Mouse (Mus musculus) midbrain, embryonic 10.5 days (tissue): ENCODE measurements around the gene Foxd4. TPM values are rescaled to one million over a fixed set of nuclear protein-coding genes. Genes with fewer than 3 reads are reported as not detected.
"Not testable (repeated sequence)": the region's sequence is repeated elsewhere in the genome, so short reads cannot be mapped to it uniquely, and the experiment has no call there.

Experiments
- DNase-seq: peaks from one replicate; pipeline ENCODE4 v3.0.0-alpha.2; 2017; ENCODE audit warnings: low spot score
- H3K27ac ChIP-seq: fragments of 300-500 bp; sonication (generic); replicated peaks from 2 replicates; pipeline ENCODE4 v1.5.1; 2016; ENCODE audit warnings: mild to moderate bottlenecking
- H3K27me3 ChIP-seq: fragments of 300-500 bp; sonication (generic); 2 replicates; pipeline ENCODE4 v1.6.1; 2016; ENCODE audit warnings: low read depth, mild to moderate bottlenecking; ENCODE audit not compliant: poor library complexity, severe bottlenecking
- H3K36me3 ChIP-seq: fragments of 300-500 bp; sonication (generic); 2 replicates; pipeline ENCODE4 v1.6.1; 2016; ENCODE audit warnings: mild to moderate bottlenecking, moderate library complexity
- H3K4me1 ChIP-seq: fragments of 300-500 bp; sonication (generic); 2 replicates; pipeline ENCODE4 v1.6.1; 2016
- H3K4me3 ChIP-seq: fragments of 300-500 bp; sonication (generic); 2 replicates; pipeline ENCODE4 v1.5.1; 2016; ENCODE audit warnings: mild to moderate bottlenecking, moderate library complexity
- H3K9me3 ChIP-seq: fragments of 300-500 bp; sonication (generic); replicated peaks from 2 replicates; pipeline ENCODE4 v1.6.1; 2016; ENCODE audit warnings: mild to moderate bottlenecking
- WGBS: fragments of 180-500 bp; shearing (Covaris S2); methylation state at CpG from one replicate; pipeline ENCODE4 v1.1.7; 2016; 5-methylcytosine and 5-hydroxymethylcytosine counted together
- polyA plus RNA-seq: library from polyadenylated mRNA; unstranded; fragments of >200 nt; fragmentation: Nextera tagmentation; extraction: Ambion mirVana; gene quantifications from 2 replicates; pipeline ENCODE4 v1.2.1, GENCODE M21; 2016

The Foxd4 gene
- polyA plus RNA-seq, 1 experiment from 2014 or later = 1.00 TPM

DNA sequence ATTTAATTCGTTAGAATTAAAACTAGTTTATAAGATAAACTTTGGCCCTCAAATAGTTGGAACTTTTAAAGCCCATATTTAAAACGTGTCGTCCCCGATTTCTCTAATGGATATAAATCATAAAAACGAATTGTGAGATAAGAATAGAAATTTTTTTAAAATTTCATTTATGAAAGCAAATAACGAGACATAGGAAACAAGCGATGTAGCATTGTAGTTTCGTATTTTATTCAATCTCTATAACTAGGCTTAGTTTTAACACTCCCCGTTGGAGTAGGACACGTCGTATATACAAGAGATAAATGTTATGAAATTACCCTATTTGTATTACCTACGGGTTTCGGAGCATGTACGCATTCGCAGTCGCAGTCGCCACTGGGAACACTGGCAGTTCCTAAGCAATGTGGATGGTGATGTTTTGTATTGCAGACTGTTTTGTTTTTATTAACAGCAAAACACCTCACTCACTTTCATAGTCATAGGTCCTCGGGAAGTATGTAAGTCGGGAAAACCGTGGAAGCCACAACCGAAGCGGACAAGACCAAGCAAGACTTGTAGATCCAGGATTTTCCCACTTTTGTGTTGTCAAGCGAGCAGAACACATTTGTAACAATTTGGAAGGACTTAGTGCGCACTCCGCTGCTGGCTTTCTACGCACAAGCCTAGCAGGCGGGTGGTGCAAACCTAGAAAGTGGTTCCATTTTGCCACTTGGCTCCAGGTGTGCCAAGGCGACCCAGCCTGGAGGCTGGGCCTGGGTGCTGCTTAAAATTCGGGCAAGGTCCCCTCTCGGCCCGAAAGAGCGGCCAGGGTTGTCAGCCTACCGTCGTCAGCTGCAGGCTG, 2.0 kb downstream of the Foxd4 start:
- DNase-seq = peak; percentile 59
- 3% methylated on average over 34 of the region's 34 CpGs for WGBS
- peak overlapping the region; percentile 77; the same call in 1 of the 2 replicates for H3K27ac ChIP-seq
- peaks cover 49% of the 10 kb centered on the region for H3K4me1 ChIP-seq
- H3K36me3 ChIP-seq = no peaks in the 10 kb centered on the region
- H3K4me3 ChIP-seq = peak overlapping the region; percentile 64
- H3K9me3 ChIP-seq = no peaks in the 10 kb centered on the region
- peaks cover 96% of the 10 kb centered on the region for H3K27me3 ChIP-seq

DNA sequence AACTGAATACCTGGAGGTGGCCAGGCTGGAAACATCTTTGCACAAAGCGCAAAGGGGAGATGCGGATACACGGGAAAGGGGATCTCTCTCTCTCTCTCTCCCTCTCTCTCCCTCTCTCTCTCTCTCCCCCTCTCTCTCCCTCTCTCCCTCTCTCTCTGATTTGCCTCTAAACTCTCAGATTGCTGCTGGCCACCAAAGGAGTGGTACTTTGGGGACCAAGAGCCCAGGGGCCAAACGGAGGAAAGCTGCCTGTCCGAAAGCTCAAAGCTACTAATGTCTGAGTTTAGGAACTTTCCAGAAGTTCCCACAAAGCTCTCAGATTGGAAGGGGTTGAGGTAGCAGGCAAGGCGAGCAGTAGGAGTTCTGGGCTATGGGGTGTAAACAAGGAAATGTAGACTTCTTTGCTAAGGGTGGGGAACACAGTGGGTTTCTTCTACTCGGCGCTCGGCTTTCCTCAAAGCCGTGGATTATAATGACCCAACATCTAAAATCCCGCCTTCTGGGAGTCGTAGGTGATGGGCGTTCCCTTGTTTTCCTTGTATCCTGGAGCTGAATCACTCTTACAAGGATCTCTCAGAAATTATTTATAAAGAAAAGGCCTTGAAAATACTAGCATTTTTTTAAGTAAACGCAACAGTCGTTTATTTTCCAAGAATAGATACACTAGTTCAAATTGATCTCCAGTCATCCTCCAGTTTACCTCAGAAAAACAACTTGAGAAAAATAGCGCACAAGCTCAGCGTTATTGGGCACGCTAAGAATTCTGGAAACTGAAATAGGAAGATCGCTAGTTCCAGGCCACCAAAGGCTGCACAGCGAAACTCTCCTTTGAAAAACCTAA, 2.9 kb downstream of the Foxd4 start:
- peak overlapping the region; percentile 44 for H3K4me3 ChIP-seq

DNA sequence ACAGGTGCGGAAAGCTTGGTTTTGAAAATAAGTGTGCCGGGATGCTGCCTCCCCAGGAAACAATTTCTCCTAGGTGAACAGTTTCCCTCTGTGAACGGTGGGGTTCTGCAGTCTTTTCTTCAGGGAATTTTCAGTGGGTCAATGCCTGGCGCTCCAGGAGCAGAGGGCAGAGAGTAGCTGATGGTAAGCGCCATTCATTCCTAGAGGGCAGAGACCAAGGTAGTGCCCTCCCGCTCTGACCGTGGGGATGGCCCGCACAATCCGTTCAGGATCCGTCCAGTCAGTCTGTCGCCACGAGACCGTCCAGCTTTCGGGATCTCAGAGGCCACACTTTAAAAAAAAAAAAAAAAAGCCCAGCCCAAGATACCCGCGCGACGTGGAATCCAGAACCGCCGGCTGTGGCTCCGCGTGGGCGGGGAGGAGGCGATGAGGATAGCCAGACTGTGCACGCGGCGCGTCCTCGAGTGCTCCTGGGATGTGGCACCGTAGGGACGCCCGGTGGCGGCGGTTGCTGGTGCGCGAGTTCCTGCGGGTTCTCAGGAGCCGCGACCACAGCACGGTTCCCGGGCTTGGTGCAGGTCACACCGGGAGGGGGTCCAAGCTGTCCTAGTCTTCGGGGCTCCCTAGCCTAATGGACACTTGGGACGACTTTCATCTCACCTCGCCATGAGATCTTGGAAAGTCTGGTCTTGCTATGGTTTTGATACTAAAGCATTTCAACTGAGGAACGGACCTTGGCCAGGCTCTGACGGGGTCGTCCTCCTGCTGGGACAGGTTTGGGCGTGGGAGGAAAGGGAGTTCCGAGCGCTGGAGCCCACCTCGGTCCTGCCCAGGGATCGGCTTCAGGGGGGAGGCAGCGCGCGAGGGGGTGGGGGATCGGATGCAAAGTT, 3.7 kb downstream of the Foxd4 start:
- DNase-seq = peak; percentile 55
- Histone ChIP-seq H3K4me3 (peak overlapping the region; percentile 44), H3K27me3 (peaks cover 85% of the 10 kb centered on the region), H3K4me1 (peaks cover 46% of the 10 kb centered on the region), H3K9me3 (no peaks in the 10 kb centered on the region), H3K27ac (no peak overlapping the region), H3K36me3 (no peaks in the 10 kb centered on the region)
- WGBS = 1% methylated on average over 57 of the region's 57 CpGs

More for the DNA sequence above, 2.9 kb downstream of the Foxd4 start:
- Histone ChIP-seq H3K36me3 (no peaks in the 10 kb centered on the region), H3K27me3 (peaks cover 94% of the 10 kb centered on the region), H3K9me3 (no peaks in the 10 kb centered on the region), H3K4me1 (peaks cover 49% of the 10 kb centered on the region), H3K27ac (0 out of 2 replicates have a peak overlapping the region, but pooled peaks have one; percentile 33)
- under 1% methylated on average over 20 of the region's 20 CpGs for WGBS
- DNase-seq = no peak

DNA sequence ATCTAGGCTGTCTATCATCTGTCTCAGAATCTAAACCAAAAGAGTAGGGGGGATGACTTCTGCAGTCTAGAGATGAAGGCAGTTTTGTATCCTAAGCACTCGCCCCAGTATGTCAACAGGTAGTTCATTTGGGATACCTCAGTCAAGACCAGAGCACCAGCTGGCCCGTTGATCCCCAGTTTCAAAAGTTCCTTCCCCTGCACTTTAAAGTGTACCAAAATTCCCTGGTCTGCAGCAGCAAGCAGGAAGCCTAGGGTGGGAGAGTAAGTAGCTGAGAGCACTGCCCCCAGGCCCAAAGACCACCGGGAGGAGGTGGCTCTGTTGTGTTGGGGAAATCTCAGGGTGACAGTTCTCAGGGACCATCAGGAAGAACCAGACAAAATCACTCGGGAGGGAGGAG, 4.5 kb downstream of the Foxd4 start:
- Histone ChIP-seq H3K9me3 (no peaks in the 10 kb centered on the region), H3K27me3 (peaks cover 82% of the 10 kb centered on the region), H3K36me3 (no peaks in the 10 kb centered on the region), H3K4me1 (peaks cover 39% of the 10 kb centered on the region), H3K4me3 (no peak overlapping the region), H3K27ac (no peak overlapping the region)
- WGBS = 30% methylated on average over 4 of the region's 4 CpGs
- no peak for DNase-seq

DNA sequence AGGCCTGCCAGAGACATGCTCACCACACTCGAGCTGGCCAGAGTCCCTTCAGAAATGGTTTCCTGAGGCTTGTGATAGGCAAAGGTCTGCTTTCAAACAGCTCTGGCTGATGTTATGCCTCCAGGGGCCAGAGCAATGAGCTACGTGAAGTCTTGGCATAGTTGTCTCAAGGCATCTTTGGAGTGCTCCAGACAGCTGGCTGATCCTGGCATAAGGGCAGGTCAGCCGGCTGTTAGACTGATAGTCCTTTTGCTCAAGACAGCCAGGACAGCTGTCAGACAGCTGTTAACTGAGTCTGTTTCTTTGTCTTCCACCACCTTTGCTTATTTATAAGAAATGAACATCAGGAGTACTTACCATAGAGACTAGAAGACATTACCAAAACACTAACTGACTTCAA, 14.1 kb downstream of the Foxd4 start:
- Histone ChIP-seq H3K4me1 (no peaks in the 10 kb centered on the region), H3K27me3 (peaks cover 27% of the 10 kb centered on the region; the same call in 1 of the 2 replicates), H3K36me3 (no peaks in the 10 kb centered on the region), H3K9me3 (no peaks in the 10 kb centered on the region), H3K27ac (no peak overlapping the region), H3K4me3 (no peak overlapping the region)
- 86% methylated on average over 3 of the region's 3 CpGs for WGBS
- no peak for DNase-seq

DNA sequence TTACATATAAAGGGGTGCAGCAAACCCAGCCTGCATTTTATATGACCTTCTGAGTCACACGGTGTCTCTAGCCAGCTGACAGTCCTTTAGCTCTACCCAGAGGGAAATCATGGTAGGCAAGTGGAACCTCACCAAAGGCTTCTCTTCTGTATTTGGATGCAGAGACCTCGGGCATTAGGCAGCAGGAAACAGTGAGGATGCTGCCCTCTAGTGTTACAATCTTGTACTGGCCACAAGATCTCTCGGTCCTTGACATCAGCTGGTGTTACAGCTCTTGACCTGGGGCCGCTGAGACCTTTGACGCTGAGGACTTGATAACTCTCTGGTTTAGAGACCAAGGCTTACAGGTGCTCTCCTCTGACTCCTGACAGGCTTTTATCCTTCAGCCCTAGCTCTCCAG, 15.5 kb downstream of the Foxd4 start:
- WGBS = 25% methylated on average over 5 of the region's 5 CpGs
- peak; percentile 61 for DNase-seq
- no peak overlapping the region for H3K27ac ChIP-seq
- H3K9me3 ChIP-seq = no peaks in the 10 kb centered on the region
- no peaks in the 10 kb centered on the region for H3K36me3 ChIP-seq
- peaks cover 22% of the 10 kb centered on the region; the same call in 1 of the 2 replicates for H3K27me3 ChIP-seq
- no peak overlapping the region for H3K4me3 ChIP-seq
- H3K4me1 ChIP-seq = peaks cover 6% of the 10 kb centered on the region

DNA sequence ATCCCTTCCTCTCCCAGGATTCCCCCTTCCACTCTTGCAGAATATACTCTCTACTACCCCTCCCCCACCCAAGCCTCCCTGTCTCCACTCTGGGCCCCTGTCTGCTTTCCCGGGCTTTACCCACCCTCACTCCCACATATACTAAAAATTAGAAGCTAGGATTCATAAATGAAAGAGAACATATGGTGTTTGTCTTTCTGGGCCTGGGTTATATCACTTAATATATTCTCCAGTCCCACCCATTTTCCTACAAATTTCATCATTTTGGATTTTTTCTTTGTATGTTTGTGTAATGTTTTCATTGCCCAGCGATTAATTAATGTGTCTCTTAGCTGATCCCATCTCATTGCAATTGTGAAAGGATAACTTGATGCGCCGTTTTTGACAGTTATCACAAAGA, 19.8 kb downstream of the Foxd4 start:
- no peaks in the 10 kb centered on the region for H3K9me3 ChIP-seq
- no peak overlapping the region for H3K4me3 ChIP-seq
- H3K36me3 ChIP-seq = no peaks in the 10 kb centered on the region
- no peak overlapping the region for H3K27ac ChIP-seq
- peaks cover 6% of the 10 kb centered on the region for H3K4me1 ChIP-seq
- H3K27me3 ChIP-seq = peaks cover 16% of the 10 kb centered on the region; the same call in 1 of the 2 replicates
- no peak for DNase-seq
- WGBS = 73% methylated on average over 4 of the region's 4 CpGs

DNA sequence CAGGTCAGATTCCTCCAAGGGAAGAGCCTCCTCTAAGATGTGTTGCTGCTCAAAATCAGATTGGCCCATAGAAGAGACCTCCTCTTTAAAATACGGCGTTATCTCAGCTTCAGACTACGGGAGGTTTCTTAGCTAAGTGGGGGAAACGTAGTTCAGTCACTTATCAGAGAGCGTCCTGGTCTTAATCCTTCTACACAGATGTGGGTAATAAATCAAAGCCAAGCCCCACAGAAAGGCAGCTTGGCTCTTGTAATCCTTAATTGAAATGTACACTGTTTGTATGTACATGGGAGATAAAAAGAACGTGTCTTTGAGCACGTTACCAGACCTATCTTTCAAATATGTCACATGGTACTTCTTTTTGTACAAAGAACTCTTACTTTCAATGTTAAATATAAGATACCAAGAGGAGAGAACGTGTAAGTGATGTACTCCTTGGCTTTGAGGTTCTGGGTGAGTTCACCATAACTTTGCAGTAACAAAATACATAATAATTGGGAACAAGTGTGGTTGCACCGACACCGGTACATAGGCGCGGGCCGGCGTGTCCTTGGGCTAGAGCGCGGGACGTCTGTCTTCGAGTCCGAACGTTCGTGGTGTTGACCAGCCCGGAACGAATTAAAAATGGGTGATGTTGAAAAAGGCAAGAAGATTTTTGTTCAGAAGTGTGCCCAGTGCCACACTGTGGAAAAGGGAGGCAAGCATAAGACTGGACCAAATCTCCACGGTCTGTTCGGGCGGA, 25.7 kb downstream of the Foxd4 start, which contains the start of gene Gm10053:
Gene Gm10053, plus strand, starts transcription at position 558 of the 742 bp plus-strand sequence.
- H3K27me3 ChIP-seq = peaks cover 22% of the 10 kb centered on the region
- DNase-seq, H3K27ac ChIP-seq, H3K9me3 ChIP-seq, H3K4me1 ChIP-seq, H3K36me3 ChIP-seq, H3K4me3 ChIP-seq: not testable (repeated sequence)
- WGBS = 89% methylated on average over 23 of the region's 26 CpGs

DNA sequence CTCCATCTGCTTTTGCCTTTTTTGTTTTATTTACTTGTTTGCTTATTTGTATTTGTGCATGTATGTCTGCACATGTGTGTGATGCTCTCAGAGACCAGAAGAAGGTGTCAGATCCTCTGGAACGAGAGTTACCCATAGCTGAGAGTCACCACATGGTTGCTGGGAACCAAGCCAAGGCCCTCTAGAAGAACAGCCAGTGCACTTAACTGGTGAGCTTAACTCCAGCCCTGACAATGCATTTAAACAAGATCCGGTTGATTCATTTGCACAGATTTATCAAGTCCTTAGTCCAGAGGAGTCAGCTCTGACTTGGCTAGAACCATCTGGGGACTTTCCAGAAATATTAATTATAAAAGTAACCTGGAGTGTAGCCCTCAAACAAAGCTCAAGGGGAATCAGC, 27.1 kb downstream of the Foxd4 start:
- WGBS = 76% methylated on average over 2 of the region's 2 CpGs
- no peaks in the 10 kb centered on the region for H3K9me3 ChIP-seq
- no peak overlapping the region for H3K27ac ChIP-seq
- H3K27me3 ChIP-seq = peaks cover 35% of the 10 kb centered on the region
- H3K4me3 ChIP-seq = no peak overlapping the region
- no peak for DNase-seq
- H3K4me1 ChIP-seq = peaks cover 9% of the 10 kb centered on the region
- H3K36me3 ChIP-seq = no peaks in the 10 kb centered on the region

DNA sequence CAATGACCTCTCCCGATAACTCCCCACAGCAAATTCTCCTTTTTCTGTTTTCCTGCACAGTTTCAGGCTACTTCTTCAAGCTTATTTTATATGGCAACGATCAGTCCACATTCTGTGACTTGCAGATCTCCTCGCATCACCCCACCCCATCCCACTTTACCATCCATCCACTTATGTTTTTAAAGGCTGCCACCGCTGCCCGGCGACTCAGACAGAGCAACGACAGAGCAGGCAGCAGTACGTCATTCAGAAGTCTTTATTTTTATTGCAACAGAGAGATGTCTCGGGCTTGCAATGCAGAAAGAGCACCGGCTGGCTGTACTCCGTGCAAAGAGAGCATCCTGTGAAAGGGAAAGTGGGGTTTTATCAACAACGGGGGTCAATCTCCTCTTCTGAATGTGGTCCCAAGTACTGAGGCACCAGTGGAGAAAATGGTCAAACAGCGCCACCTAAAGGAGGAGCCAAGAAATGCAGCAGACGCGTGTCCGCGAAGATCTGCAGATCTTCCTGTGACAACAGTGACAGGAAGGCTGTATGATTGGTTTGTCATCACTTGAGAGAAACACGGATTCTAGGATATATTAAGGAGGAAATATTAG, 29.9 kb downstream of the Foxd4 start:
- peaks cover 39% of the 10 kb centered on the region for H3K27me3 ChIP-seq
- WGBS = 27% methylated on average over 18 of the region's 18 CpGs
- peak overlapping the region; percentile 47 for H3K4me3 ChIP-seq
- H3K4me1 ChIP-seq = peaks cover 9% of the 10 kb centered on the region
- H3K36me3 ChIP-seq = no peaks in the 10 kb centered on the region
- H3K27ac ChIP-seq = peak overlapping the region; percentile 46; the same call in 1 of the 2 replicates
- no peaks in the 10 kb centered on the region for H3K9me3 ChIP-seq
- peak; percentile 85 for DNase-seq

DNA sequence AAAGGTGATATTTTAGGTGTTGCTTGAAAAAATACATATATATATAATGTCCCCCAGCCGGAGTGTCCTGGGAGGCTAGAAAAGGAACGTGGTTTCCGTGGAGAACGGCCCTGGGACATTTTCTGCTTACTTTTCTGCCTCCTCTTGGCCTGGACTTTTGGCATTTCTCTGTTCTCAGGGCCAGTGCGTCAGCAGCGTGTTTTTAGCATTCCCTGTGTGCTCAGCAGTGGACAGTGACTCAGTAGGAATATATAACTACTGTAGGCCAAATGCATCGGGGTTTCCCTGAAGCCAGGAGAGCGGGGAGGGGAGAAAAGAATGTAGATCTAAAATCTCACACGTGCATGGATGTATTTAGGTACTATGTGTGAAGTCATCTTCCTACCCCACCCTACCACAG, 35.6 kb downstream of the Foxd4 start:
- Histone ChIP-seq H3K36me3 (no peaks in the 10 kb centered on the region), H3K4me1 (peaks cover 11% of the 10 kb centered on the region), H3K4me3 (no peak overlapping the region), H3K27ac (no peak overlapping the region), H3K27me3 (peaks cover 55% of the 10 kb centered on the region), H3K9me3 (no peaks in the 10 kb centered on the region)
- no peak for DNase-seq
- 87% methylated on average over 9 of the region's 9 CpGs for WGBS
